Mouse (Mus musculus) embryo, embryonic 9.5 days (tissue): ENCODE measurements around the gene Slc38a4.

Experiments
- DNase-seq: peaks from one replicate; pipeline ENCODE4 v3.0.0-alpha.2; 2017; ENCODE audit errors: extremely low spot score

Gene Slc38a4

GRCm38 (mm10) chr15:96966326-96966725 lies 89.4 kb downstream of the Slc38a4 start:
- DNase-seq, result no peak

- DNase-seq, result no peak
These were observed 92.0 kb downstream of the Slc38a4 start for GRCm38 (mm10) chr15:96963735-96964134.

GRCm38 (mm10) chr15:96963318-96963717 lies 92.4 kb downstream of the Slc38a4 start:
- DNase-seq, result no peak

- no peak for DNase-seq
These were observed 95.4 kb downstream of the Slc38a4 start for GRCm38 (mm10) chr15:96960343-96960742.

- no peak for DNase-seq
These were observed 96.5 kb downstream of the Slc38a4 start for GRCm38 (mm10) chr15:96959247-96959646.

- DNase-seq, result no peak
These were observed 99.1 kb downstream of the Slc38a4 start for GRCm38 (mm10) chr15:96956699-96957098.

- DNase-seq, result no peak
These were observed 101.4 kb downstream of the Slc38a4 start for GRCm38 (mm10) chr15:96954389-96954788.

- DNase-seq, result no peak
These were observed 101.9 kb downstream of the Slc38a4 start for GRCm38 (mm10) chr15:96953938-96954238.

- DNase-seq, result peak; percentile 79
These were observed 102.4 kb downstream of the Slc38a4 start for GRCm38 (mm10) chr15:96953112-96953937.

GRCm38 (mm10) chr15:96952488-96952887 lies 103.3 kb downstream of the Slc38a4 start:
- DNase-seq, result no peak

GRCm38 (mm10) chr15:96951783-96952182 lies 104.0 kb downstream of the Slc38a4 start:
- peak; percentile 29 for DNase-seq

- DNase-seq, result no peak
These were observed 107.3 kb downstream of the Slc38a4 start for GRCm38 (mm10) chr15:96948471-96948870.
